ENCODE assay signal across 8 mouse cellular contexts in genomic region chr12:15704412-15704811, GRCm38 (mm10).
DNase-seq lines count a peak whose midpoint lies in the region; ATAC-seq and TF ChIP-seq lines count a peak whose summit lies in the region.

No protein-coding gene starts in this region.

- H3K27me3 ChIP-seq in limb, embryonic 14.5 days (ENCODE audit: control insufficient read depth, insufficient read depth, low read length) = no peaks in the 10 kb centered on the region
- no peaks in the 10 kb centered on the region for H3K27me3 ChIP-seq in limb, embryonic 10.5 days (ENCODE audit: low read depth, poor library complexity, severe bottlenecking)

- H3K36me3 ChIP-seq in limb, embryonic 14.5 days (ENCODE audit: control insufficient read depth, insufficient read depth, low read length) = no peaks in the 10 kb centered on the region
- no peaks in the 10 kb centered on the region for H3K36me3 ChIP-seq in limb, embryonic 10.5 days

- H3K4me2 ChIP-seq in limb, embryonic 14.5 days (replicated peaks; ENCODE audit: low read depth, low read length, severe bottlenecking) = no peak overlapping the region

- H3K9me3 ChIP-seq in limb, embryonic 14.5 days (ENCODE audit: control insufficient read depth, low read length) = no peaks in the 10 kb centered on the region
- no peaks in the 10 kb centered on the region for H3K9me3 ChIP-seq in limb, embryonic 10.5 days (replicated peaks)

- H3K4me1 ChIP-seq in limb, embryonic 14.5 days (ENCODE audit: control insufficient read depth, insufficient read depth, low read length) = peaks cover 5% of the 10 kb centered on the region
- H3K4me1 ChIP-seq in limb, embryonic 10.5 days = peaks cover 3% of the 10 kb centered on the region; the same call in 1 of the 2 replicates

- no peak for TF ChIP-seq POLR2A in limb, embryonic 14.5 days (IDR thresholded peaks at IDR 0.05; ENCODE audit: borderline replicate concordance, extremely low read depth, insufficient read depth, insufficient read length)

- H3K27ac ChIP-seq in limb, embryonic 14.5 days (replicated peaks; ENCODE audit: low read depth, low read length) = no peak overlapping the region
- H3K27ac ChIP-seq in limb, embryonic 10.5 days = no peak overlapping the region

- DNase-seq in limb, embryonic 14.5 days (ENCODE audit: low spot score) = peak; percentile 64
- no peak for DNase-seq in limb, embryonic 10.5 days (ENCODE audit: low spot score)
- DNase-seq in brain, adult 2 months (ENCODE audit: low read depth, low spot score) = peak; percentile 67
- DNase-seq in heart, adult 9 months (ENCODE audit: low spot score in 2 of 2) = peak; percentile 90 to 94
- peak; percentile 81 to 90 for DNase-seq in kidney, postnatal 25 days
- peak; percentile 55 for DNase-seq in mesoderm, embryonic 11.5 days (ENCODE audit: low read depth, low spot score)
- DNase-seq in B cell, adult 2 months = no peak
- no peak for DNase-seq in natural killer cell, adult 2 months (ENCODE audit: low spot score in 2 of 2)

- ATAC-seq in limb, embryonic 14.5 days (ENCODE audit: low FRiP score, low read depth) = no peak

- 43% methylated on average over 5 of the region's 5 CpGs for WGBS in limb, embryonic 14.5 days
- 68% methylated on average over 5 of the region's 5 CpGs for WGBS in limb, embryonic 10.5 days

- H3K9ac ChIP-seq in limb, embryonic 14.5 days (ENCODE audit: low read depth, low read length, severe bottlenecking) = no peak overlapping the region

- no peak overlapping the region for H3K4me3 ChIP-seq in limb, embryonic 14.5 days (replicated peaks; ENCODE audit: low read length)
- H3K4me3 ChIP-seq in limb, embryonic 10.5 days = no peak overlapping the region

Comparison
In these comparisons a context has a peak if more than half of its experiments do, and no peak if none do; other contexts are left out.
1. DNase-seq: peak in limb, embryonic 14.5 days (single experiment), brain, adult 2 months (single experiment), heart, adult 9 months (2 of 2), kidney, postnatal 25 days (2 of 2) and mesoderm, embryonic 11.5 days (single experiment); none in limb, embryonic 10.5 days (single experiment), B cell, adult 2 months (0 of 2) and natural killer cell, adult 2 months (0 of 2).